In genomic region chr13:107891946-107892345, GRCm38 (mm10) we compare ENCODE assay signal across 8 mouse cellular contexts.
DNase-seq lines count a peak whose midpoint lies in the region; ATAC-seq lines count a peak whose summit lies in the region.

No protein-coding gene starts in this region.

- 14% methylated on average over 11 of the region's 11 CpGs for WGBS in heart, embryonic 10.5 days
- 15% methylated on average over 11 of the region's 11 CpGs for WGBS in hindbrain, embryonic 11.5 days
- 15% methylated on average over 11 of the region's 11 CpGs for WGBS in midbrain, embryonic 11.5 days

- H3K27ac ChIP-seq in heart, embryonic 10.5 days = no peak overlapping the region
- no peak overlapping the region for H3K27ac ChIP-seq in hindbrain, embryonic 11.5 days (ENCODE audit: low read depth, low read length)
- no peak overlapping the region for H3K27ac ChIP-seq in midbrain, embryonic 11.5 days (ENCODE audit: low read depth, low read length)

- H3K9ac ChIP-seq in hindbrain, embryonic 11.5 days (ENCODE audit: low read depth, low read length) = no peak overlapping the region; the same call in 1 of the 2 replicates
- peak overlapping the region; percentile 90 for H3K9ac ChIP-seq in midbrain, embryonic 11.5 days (ENCODE audit: low read length)

- peaks cover 42% of the 10 kb centered on the region for H3K27me3 ChIP-seq in heart, embryonic 10.5 days (ENCODE audit: insufficient read depth, poor library complexity, severe bottlenecking)
- H3K27me3 ChIP-seq in hindbrain, embryonic 11.5 days (ENCODE audit: control insufficient read depth, insufficient read depth, low read length) = no peaks in the 10 kb centered on the region
- peaks cover 4% of the 10 kb centered on the region; the same call in 1 of the 2 replicates for H3K27me3 ChIP-seq in midbrain, embryonic 11.5 days (ENCODE audit: control insufficient read depth, insufficient read depth, low read length)

- H3K4me2 ChIP-seq in hindbrain, embryonic 11.5 days (replicated peaks; ENCODE audit: low read depth, low read length) = peak overlapping the region; percentile 66
- H3K4me2 ChIP-seq in midbrain, embryonic 11.5 days = peak overlapping the region; percentile 68

- H3K4me1 ChIP-seq in heart, embryonic 10.5 days = peaks cover 23% of the 10 kb centered on the region
- peaks cover 4% of the 10 kb centered on the region; the same call in 1 of the 2 replicates for H3K4me1 ChIP-seq in hindbrain, embryonic 11.5 days (replicated peaks; ENCODE audit: control insufficient read depth, insufficient read depth, low read length)
- H3K4me1 ChIP-seq in midbrain, embryonic 11.5 days (ENCODE audit: control insufficient read depth, insufficient read depth, low read length) = peaks cover 14% of the 10 kb centered on the region

- ATAC-seq in hindbrain, embryonic 11.5 days (ENCODE audit: low FRiP score) = no peak
- no peak for ATAC-seq in midbrain, embryonic 11.5 days (ENCODE audit: low FRiP score)
- no peak for ATAC-seq in megakaryocyte progenitor cell, adult 5-6 weeks (replicated peaks; ENCODE audit: poor library complexity)

- H3K4me3 ChIP-seq in heart, embryonic 10.5 days = peak overlapping the region; percentile 88
- H3K4me3 ChIP-seq in hindbrain, embryonic 11.5 days (ENCODE audit: low read depth, low read length) = peak overlapping the region; percentile 78
- peak overlapping the region; percentile 92 for H3K4me3 ChIP-seq in midbrain, embryonic 11.5 days (ENCODE audit: low read depth, low read length)

- no peaks in the 10 kb centered on the region for H3K9me3 ChIP-seq in heart, embryonic 10.5 days
- no peaks in the 10 kb centered on the region for H3K9me3 ChIP-seq in hindbrain, embryonic 11.5 days (ENCODE audit: control insufficient read depth, low read length)
- no peaks in the 10 kb centered on the region for H3K9me3 ChIP-seq in midbrain, embryonic 11.5 days (ENCODE audit: control insufficient read depth, low read length)

- H3K36me3 ChIP-seq in heart, embryonic 10.5 days = no peaks in the 10 kb centered on the region
- H3K36me3 ChIP-seq in hindbrain, embryonic 11.5 days (ENCODE audit: control insufficient read depth, insufficient read depth, low read length) = no peaks in the 10 kb centered on the region
- no peaks in the 10 kb centered on the region for H3K36me3 ChIP-seq in midbrain, embryonic 11.5 days (ENCODE audit: control insufficient read depth, insufficient read depth, low read length)

- peak; percentile 31 for DNase-seq in heart, embryonic 10.5 days (ENCODE audit: low spot score)
- DNase-seq in heart, postnatal 4 days = no peak
- DNase-seq in adipocyte (ENCODE audit: low spot score) = peak; percentile 19
- no peak for DNase-seq in hindbrain, embryonic 11.5 days (ENCODE audit: low spot score)
- no peak for DNase-seq in midbrain, embryonic 11.5 days (ENCODE audit: low spot score, missing footprints)
- DNase-seq in thymus, postnatal 36 days = no peak
- DNase-seq in cerebellum, adult 11 months = no peak

Comparison
In these comparisons a context has a peak if more than half of its experiments do, and no peak if none do; other contexts are left out.
1. DNase-seq: peak in heart, embryonic 10.5 days (single experiment) and adipocyte (single experiment); none in heart, postnatal 4 days (single experiment), hindbrain, embryonic 11.5 days (single experiment), midbrain, embryonic 11.5 days (single experiment), thymus, postnatal 36 days (0 of 2) and cerebellum, adult 11 months (single experiment).
2. Peak in every context shown above with its lines, with median percentiles within 50 percentile points of each other: H3K4me3 ChIP-seq.